Mouse (Mus musculus) embryonic fibroblast, embryonic 13.5 days (primary cell): Measurements from ENCODE around the gene Haus5.

Experiments
- CTCF ChIP-seq: IDR thresholded peaks from 2 replicates; pipeline ENCODE4 v1.5.1; 2011; ENCODE audit warnings: mild to moderate bottlenecking, control low read depth, low read length, moderate library complexity, borderline replicate concordance; ENCODE audit not compliant: insufficient read depth
- POLR2A ChIP-seq: IDR thresholded peaks from 2 replicates; pipeline ENCODE4 v1.6.1; 2011; ENCODE audit warnings: low read depth, mild to moderate bottlenecking, control low read depth, low read length, moderate library complexity

GRCm38 (mm10) chr7:30669229-30669628, 4.4 kb upstream of the Haus5 start:
- TF ChIP-seq CTCF (no peak), POLR2A (no peak)
